Mouse (Mus musculus) left cerebral cortex, adult 6 months (tissue): ENCODE results near the gene Olfr309. TPM values are rescaled to one million over a fixed set of nuclear protein-coding genes. Genes with fewer than 3 reads are reported as not detected.

ENCODE experiments used
- long read RNA-seq, 2 experiments: library from polyadenylated mRNA; unstranded; transcript quantifications; one replicate each; pipeline ENCODE4 v2.0.0; 2019 to 2020
- polyA plus RNA-seq: library from polyadenylated mRNA; unstranded; fragments of <200 nt; fragmentation: Nextera tagmentation; gene quantifications from 2 replicates; pipeline ENCODE4 v1.2.3, GENCODE M21; 2021

Olfr309 gene
- not detected in 2 replicates for polyA plus RNA-seq
- long read RNA-seq, experiment 1: 0 reads
- long read RNA-seq, experiment 2: 0 reads

GRCm38 (mm10) chr7:86313608-86314007 lies at the start of gene Olfr309:
TSS of gene Olfr309 (minus strand) at chr7:86313708.

GRCm38 (mm10) chr7:86337486-86337885 lies 24.0 kb upstream of the Olfr309 start, which contains the start of gene Olfr307:
TSS of gene Olfr307 (minus strand) at chr7:86337586.

DNA sequence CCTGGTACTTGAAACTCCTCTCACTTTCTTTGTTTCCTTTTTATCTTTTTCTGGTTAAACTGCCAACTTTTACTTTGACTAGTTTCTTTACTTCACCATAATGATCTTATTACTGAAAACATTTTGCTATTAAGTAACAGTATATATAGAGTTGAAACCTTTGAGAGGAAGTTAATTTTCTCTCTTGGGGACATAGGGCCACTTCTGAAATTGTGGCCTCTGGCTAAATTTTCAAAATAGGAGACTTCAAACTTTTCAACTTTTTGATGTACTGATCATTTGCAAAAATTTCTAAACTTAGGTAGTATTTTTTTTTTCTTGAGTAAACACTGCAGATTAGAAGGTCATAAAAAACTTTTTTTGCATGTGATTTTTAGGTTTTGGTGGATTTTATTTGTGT lies 12.0 kb upstream of the Olfr309 start, which contains the start of gene Olfr308:
Gene Olfr308, minus strand, starts transcription at position 101 of the 400 bp plus-strand sequence.

DNA sequence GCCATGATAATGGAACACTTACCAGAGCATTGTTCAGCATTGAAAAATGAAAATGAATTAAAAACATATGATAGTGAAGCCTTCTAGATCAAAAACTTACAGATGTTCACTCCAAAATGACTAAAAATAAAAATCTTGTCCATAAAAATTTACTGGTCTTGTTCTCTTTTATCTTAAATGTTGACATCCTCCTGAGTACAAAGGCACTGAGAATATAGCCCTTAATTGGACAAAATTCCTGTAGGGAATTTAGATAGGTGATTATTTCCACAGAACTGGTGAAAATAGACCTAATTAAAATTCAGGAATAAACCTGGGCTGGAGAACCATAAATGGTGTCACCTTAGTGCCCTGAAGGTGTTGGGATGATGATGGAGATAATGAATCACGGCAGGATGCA lies 36.4 kb downstream of the Olfr309 start, which contains the start of gene Olfr310:
Gene Olfr310, minus strand, starts transcription at position 101 of the 400 bp plus-strand sequence.

Other genes starting within 250 kb of the Olfr309 start
- not detected in 2 replicates for gene Vmn2r75, start 141.9 kb downstream of the Olfr309 start, polyA plus RNA-seq
- 0.01 TPM in 1 of 2 replicates, not detected in the other for gene Vmn2r76, start 67.4 kb downstream of the Olfr309 start, polyA plus RNA-seq
- not detected in 2 replicates for gene Olfr310, start 36.5 kb downstream of the Olfr309 start, polyA plus RNA-seq
- gene Olfr308, start 11.9 kb upstream of the Olfr309 start, polyA plus RNA-seq: not detected in 2 replicates
- not detected in 2 replicates for gene Olfr307, start 23.9 kb upstream of the Olfr309 start, polyA plus RNA-seq
- gene Olfr305, start 53.2 kb upstream of the Olfr309 start, polyA plus RNA-seq: not detected in 2 replicates
- not detected in 2 replicates for gene Olfr304, start 73.0 kb upstream of the Olfr309 start, polyA plus RNA-seq
- gene Olfr303, start 84.1 kb upstream of the Olfr309 start, polyA plus RNA-seq: not detected in 2 replicates
- not detected in 2 replicates for gene Olfr301, start 90.1 kb upstream of the Olfr309 start, polyA plus RNA-seq
- not detected in 2 replicates for gene Olfr299, start 146.2 kb upstream of the Olfr309 start, polyA plus RNA-seq
- gene Olfr298, start 178.8 kb upstream of the Olfr309 start, polyA plus RNA-seq: not detected in 2 replicates
- not detected in 2 replicates for gene Olfr297, start 206.3 kb upstream of the Olfr309 start, polyA plus RNA-seq